Mouse (Mus musculus) olfactory bulb, adult 2 months (tissue): ENCODE results near the gene Lrrk2.

Experiments
- CTCF ChIP-seq: fragments of 200-500 bp; IDR thresholded peaks from 2 replicates; pipeline ENCODE4 v1.5.1; 2012; ENCODE audit warnings: low read depth, mild to moderate bottlenecking, low read length, moderate library complexity; ENCODE audit not compliant: insufficient read depth
- POLR2A ChIP-seq: fragments of 200-500 bp; IDR thresholded peaks from 2 replicates; pipeline ENCODE4 v1.6.1; 2012; ENCODE audit warnings: mild to moderate bottlenecking, low read depth, low read length, moderate library complexity; ENCODE audit not compliant: insufficient read depth

DNA sequence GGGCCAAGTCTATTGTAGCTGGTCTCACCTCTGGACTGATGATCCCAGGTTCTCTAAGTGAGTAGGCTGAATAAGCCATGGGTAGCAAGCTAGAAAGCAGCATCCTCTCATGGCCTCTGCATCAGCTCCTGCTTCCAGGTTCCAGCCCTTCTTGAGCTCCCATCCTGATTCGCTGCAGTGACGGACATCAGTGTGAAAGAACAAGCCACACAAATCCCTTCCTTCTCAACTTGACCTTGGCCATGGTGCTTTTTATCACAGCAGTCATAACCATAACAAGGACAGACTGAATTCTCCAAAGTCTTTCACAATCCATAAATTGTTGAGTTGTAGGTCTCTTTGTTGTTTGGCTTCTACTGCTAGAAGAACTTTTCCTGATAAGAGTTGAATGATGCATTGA is 20.9 kb downstream of the Lrrk2 start:
- TF ChIP-seq CTCF: no peak
- TF ChIP-seq POLR2A: no peak
